Mouse (Mus musculus) ES-CJ7 (cell line): ENCODE measurements around the gene Tm7sf2.

Experiments used
- DNase-seq: peaks from one replicate; pipeline ENCODE4 v3.0.0; 2011; ENCODE audit warnings: low read depth, low spot score

Tm7sf2 gene

GRCm38 (mm10) chr19:6067724-6068415 is at the start of gene Tm7sf2:
TSS of gene Tm7sf2 (minus strand) at chr19:6068373.
- peak; percentile 89 for DNase-seq

GRCm38 (mm10) chr19:6117346-6117985 is 49.3 kb upstream of the Tm7sf2 start:
- no peak for DNase-seq

GRCm38 (mm10) chr19:6116113-6116850 is 48.1 kb upstream of the Tm7sf2 start:
- no peak for DNase-seq

GRCm38 (mm10) chr19:6113116-6113515 is 44.9 kb upstream of the Tm7sf2 start:
- no peak for DNase-seq

GRCm38 (mm10) chr19:6105586-6105985 is 37.4 kb upstream of the Tm7sf2 start, which contains the start of gene Naaladl1:
TSS of gene Naaladl1 (plus strand) at chr19:6105782.
- no peak for DNase-seq

GRCm38 (mm10) chr19:6104476-6104875 is 36.3 kb upstream of the Tm7sf2 start:
- no peak for DNase-seq

GRCm38 (mm10) chr19:6102169-6102853 is 34.1 kb upstream of the Tm7sf2 start:
- no peak for DNase-seq

- no peak for DNase-seq
Observed at GRCm38 (mm10) chr19:6101186-6101585, 33.0 kb upstream of the Tm7sf2 start.

GRCm38 (mm10) chr19:6097847-6098246 is 29.7 kb upstream of the Tm7sf2 start:
- DNase-seq: no peak

GRCm38 (mm10) chr19:6094119-6094518 is 25.9 kb upstream of the Tm7sf2 start, which contains the start of gene AC131692.1:
TSS of gene AC131692.1 (plus strand) at chr19:6094419.
- DNase-seq: no peak

GRCm38 (mm10) chr19:6088841-6089240 is 20.7 kb upstream of the Tm7sf2 start:
- DNase-seq: no peak

GRCm38 (mm10) chr19:6085417-6085879 is 17.3 kb upstream of the Tm7sf2 start:
- DNase-seq: peak; percentile 97

GRCm38 (mm10) chr19:6084478-6085248 is 16.5 kb upstream of the Tm7sf2 start, which contains the start of the genes Zfpl1 and Cdca5:
TSS of gene Zfpl1 (minus strand) at chr19:6084956.
TSS of gene Cdca5 (plus strand) at chr19:6084983.
- peak; percentile 99 for DNase-seq

GRCm38 (mm10) chr19:6082156-6082555 is 14.0 kb upstream of the Tm7sf2 start, which contains the start of gene Gm28374:
TSS of gene Gm28374 (minus strand) at chr19:6082256.
- DNase-seq: no peak

GRCm38 (mm10) chr19:6079983-6080480 is 11.9 kb upstream of the Tm7sf2 start, which contains the start of gene Tmem262:
TSS of gene Tmem262 (plus strand) at chr19:6080033.
- DNase-seq: no peak

- DNase-seq: peak; percentile 96
Observed at GRCm38 (mm10) chr19:6076564-6077393, 8.6 kb upstream of the Tm7sf2 start, which contains the start of gene Vps51. TSS of gene Vps51 (minus strand) at chr19:6077231.

GRCm38 (mm10) chr19:6073889-6074288 is 5.7 kb upstream of the Tm7sf2 start:
- no peak for DNase-seq

GRCm38 (mm10) chr19:6071261-6071660 is 3.1 kb upstream of the Tm7sf2 start:
- no peak for DNase-seq

- peak; percentile 59 for DNase-seq
Observed at GRCm38 (mm10) chr19:6070571-6071250, 2.5 kb upstream of the Tm7sf2 start.
